Mouse (Mus musculus) stomach, postnatal 0 days (tissue): ENCODE results near the gene Acot3.

Experiments
- CTCF ChIP-seq: IDR thresholded peaks from 2 replicates; pipeline ENCODE4 v1.5.1; 2016; ENCODE audit warnings: antibody characterized with exemption, low read depth, mild to moderate bottlenecking, moderate library complexity
- EP300 ChIP-seq: optimal IDR thresholded peaks from 2 replicates; pipeline ENCODE3; 2016; ENCODE audit warnings: antibody characterized with exemption

DNA sequence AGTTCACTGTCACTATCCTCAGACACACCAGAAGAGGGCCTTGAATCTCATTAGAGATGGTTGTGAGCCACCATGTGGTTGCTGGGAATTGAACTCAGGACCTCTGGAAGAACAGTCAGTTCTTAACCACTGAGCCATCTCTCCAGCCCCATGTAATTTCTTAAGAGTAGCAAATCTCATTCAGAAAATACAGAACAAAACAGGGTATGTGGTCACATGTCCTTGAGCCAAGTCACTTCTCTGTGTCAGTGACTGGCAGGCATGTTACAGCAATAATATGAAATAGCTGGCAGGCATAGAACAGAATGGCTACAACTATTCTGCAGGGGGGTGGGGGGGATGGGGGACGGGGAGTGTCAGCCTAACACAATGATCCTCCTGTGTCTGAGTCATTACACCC is 48.1 kb downstream of the Acot3 start:
- TF ChIP-seq CTCF (no peak), EP300 (no peak)
